Mouse (Mus musculus): Measurements from ENCODE around the gene Uchl5. TPM values are rescaled to one million over a fixed set of nuclear protein-coding genes. Genes with fewer than 3 reads are reported as not detected.

The Uchl5 gene
- polyA plus RNA-seq, 1 experiment, result 55.4 TPM

GRCm38 (mm10) chr1:143741331-143741730 lies 35.7 kb upstream of the Uchl5 start:
- Histone ChIP-seq H3K4me1 (ENCODE audit: control insufficient read depth, insufficient read depth, low read length) (peaks cover 7% of the 10 kb centered on the region), H3K27ac (ENCODE audit: insufficient read depth, low read depth, low read length) (no peak overlapping the region)

GRCm38 (mm10) chr1:143742186-143742585 lies 34.9 kb upstream of the Uchl5 start:
- no peak for TF ChIP-seq POLR2A (IDR thresholded peaks at IDR 0.05; ENCODE audit: borderline replicate concordance, low read depth, low read length)
- TF ChIP-seq CTCF (IDR thresholded peaks at IDR 0.05; ENCODE audit: low read depth, low read length), result no peak
- H3K4me1 ChIP-seq (ENCODE audit: control insufficient read depth, insufficient read depth, low read length), result peaks cover 7% of the 10 kb centered on the region
- H3K27ac ChIP-seq (ENCODE audit: insufficient read depth, low read depth, low read length), result no peak overlapping the region
- no peak overlapping the region for H3K4me3 ChIP-seq (ENCODE audit: insufficient read depth, low read length)

More at GRCm38 (mm10) chr1:143741331-143741730, 35.7 kb upstream of the Uchl5 start:
- TF ChIP-seq POLR2A (IDR thresholded peaks at IDR 0.05; ENCODE audit: borderline replicate concordance, low read depth, low read length), result no peak
- TF ChIP-seq CTCF (IDR thresholded peaks at IDR 0.05; ENCODE audit: low read depth, low read length), result no peak
- H3K4me3 ChIP-seq (ENCODE audit: insufficient read depth, low read length), result no peak overlapping the region

- Histone ChIP-seq H3K4me1 (ENCODE audit: control insufficient read depth, insufficient read depth, low read length) (0 out of 2 replicates have a peak, but pooled peaks cover under 1% of the 10 kb centered on the region), H3K4me3 (ENCODE audit: insufficient read depth, low read length) (no peak overlapping the region), H3K27ac (ENCODE audit: insufficient read depth, low read depth, low read length) (no peak overlapping the region)
- TF ChIP-seq POLR2A (IDR thresholded peaks at IDR 0.05; ENCODE audit: borderline replicate concordance, low read depth, low read length) (no peak), CTCF (IDR thresholded peaks at IDR 0.05; ENCODE audit: low read depth, low read length) (no peak)
Measured at GRCm38 (mm10) chr1:143745871-143746270, 31.2 kb upstream of the Uchl5 start.

- TF ChIP-seq CTCF (IDR thresholded peaks at IDR 0.05; ENCODE audit: low read depth, low read length) (no peak), POLR2A (IDR thresholded peaks at IDR 0.05; ENCODE audit: borderline replicate concordance, low read depth, low read length) (no peak)
Measured at GRCm38 (mm10) chr1:143762159-143762558, 14.9 kb upstream of the Uchl5 start.

GRCm38 (mm10) chr1:143764443-143764842 lies 12.6 kb upstream of the Uchl5 start:
- peaks cover 4% of the 10 kb centered on the region for H3K4me1 ChIP-seq (ENCODE audit: control insufficient read depth, insufficient read depth, low read length)
- H3K4me3 ChIP-seq (ENCODE audit: insufficient read depth, low read length), result no peak overlapping the region
- no peak for TF ChIP-seq POLR2A (IDR thresholded peaks at IDR 0.05; ENCODE audit: borderline replicate concordance, low read depth, low read length)
- no peak overlapping the region for H3K27ac ChIP-seq (ENCODE audit: insufficient read depth, low read depth, low read length)

More at GRCm38 (mm10) chr1:143762159-143762558, 14.9 kb upstream of the Uchl5 start:
- Histone ChIP-seq H3K4me1 (ENCODE audit: control insufficient read depth, insufficient read depth, low read length) (peaks cover 4% of the 10 kb centered on the region), H3K27ac (ENCODE audit: insufficient read depth, low read depth, low read length) (no peak overlapping the region), H3K4me3 (ENCODE audit: insufficient read depth, low read length) (no peak overlapping the region)

GRCm38 (mm10) chr1:143765801-143766200 lies 11.3 kb upstream of the Uchl5 start:
- TF ChIP-seq POLR2A (IDR thresholded peaks at IDR 0.05; ENCODE audit: borderline replicate concordance, low read depth, low read length), result no peak
- no peak for TF ChIP-seq CTCF (IDR thresholded peaks at IDR 0.05; ENCODE audit: low read depth, low read length)
- Histone ChIP-seq H3K27ac (ENCODE audit: insufficient read depth, low read depth, low read length) (no peak overlapping the region), H3K4me1 (ENCODE audit: control insufficient read depth, insufficient read depth, low read length) (peaks cover 4% of the 10 kb centered on the region), H3K4me3 (ENCODE audit: insufficient read depth, low read length) (no peak overlapping the region)

- H3K4me3 ChIP-seq (ENCODE audit: insufficient read depth, low read length), result no peak overlapping the region
- H3K27ac ChIP-seq (ENCODE audit: insufficient read depth, low read depth, low read length), result no peak overlapping the region
- H3K4me1 ChIP-seq (ENCODE audit: control insufficient read depth, insufficient read depth, low read length), result peaks cover 4% of the 10 kb centered on the region
- TF ChIP-seq CTCF (IDR thresholded peaks at IDR 0.05; ENCODE audit: low read depth, low read length), result no peak
- no peak for TF ChIP-seq POLR2A (IDR thresholded peaks at IDR 0.05; ENCODE audit: borderline replicate concordance, low read depth, low read length)
Measured at GRCm38 (mm10) chr1:143766238-143766637, 10.8 kb upstream of the Uchl5 start.

GRCm38 (mm10) chr1:143770444-143771109 lies 6.5 kb upstream of the Uchl5 start:
- no peak for TF ChIP-seq POLR2A (IDR thresholded peaks at IDR 0.05; ENCODE audit: borderline replicate concordance, low read depth, low read length)
- TF ChIP-seq CTCF (IDR thresholded peaks at IDR 0.05; ENCODE audit: low read depth, low read length), result no peak

GRCm38 (mm10) chr1:143773082-143773481 lies 4.0 kb upstream of the Uchl5 start:
- peaks cover 23% of the 10 kb centered on the region for H3K4me1 ChIP-seq (ENCODE audit: control insufficient read depth, insufficient read depth, low read length)
- TF ChIP-seq CTCF (IDR thresholded peaks at IDR 0.05; ENCODE audit: low read depth, low read length) (no peak), POLR2A (IDR thresholded peaks at IDR 0.05; ENCODE audit: borderline replicate concordance, low read depth, low read length) (no peak)
- no peak overlapping the region for H3K4me3 ChIP-seq (ENCODE audit: insufficient read depth, low read length)

More at GRCm38 (mm10) chr1:143770444-143771109, 6.5 kb upstream of the Uchl5 start:
- no peak overlapping the region for H3K27ac ChIP-seq (ENCODE audit: insufficient read depth, low read depth, low read length)
- H3K4me1 ChIP-seq (ENCODE audit: control insufficient read depth, insufficient read depth, low read length), result peaks cover 22% of the 10 kb centered on the region
- H3K4me3 ChIP-seq (ENCODE audit: insufficient read depth, low read length), result no peak overlapping the region

GRCm38 (mm10) chr1:143773909-143774308 lies 3.2 kb upstream of the Uchl5 start:
- no peak overlapping the region for H3K4me3 ChIP-seq (ENCODE audit: insufficient read depth, low read length)
- H3K27ac ChIP-seq (ENCODE audit: insufficient read depth, low read depth, low read length), result no peak overlapping the region
- TF ChIP-seq POLR2A (IDR thresholded peaks at IDR 0.05; ENCODE audit: borderline replicate concordance, low read depth, low read length) (no peak), CTCF (IDR thresholded peaks at IDR 0.05; ENCODE audit: low read depth, low read length) (no peak)
- H3K4me1 ChIP-seq (ENCODE audit: control insufficient read depth, insufficient read depth, low read length), result peaks cover 23% of the 10 kb centered on the region

More at GRCm38 (mm10) chr1:143773082-143773481, 4.0 kb upstream of the Uchl5 start:
- H3K27ac ChIP-seq (ENCODE audit: insufficient read depth, low read depth, low read length), result no peak overlapping the region

All from bone marrow macrophage, adult 2 months (primary cell).